Mouse (Mus musculus): ENCODE results near the gene Exosc1.

DNA sequence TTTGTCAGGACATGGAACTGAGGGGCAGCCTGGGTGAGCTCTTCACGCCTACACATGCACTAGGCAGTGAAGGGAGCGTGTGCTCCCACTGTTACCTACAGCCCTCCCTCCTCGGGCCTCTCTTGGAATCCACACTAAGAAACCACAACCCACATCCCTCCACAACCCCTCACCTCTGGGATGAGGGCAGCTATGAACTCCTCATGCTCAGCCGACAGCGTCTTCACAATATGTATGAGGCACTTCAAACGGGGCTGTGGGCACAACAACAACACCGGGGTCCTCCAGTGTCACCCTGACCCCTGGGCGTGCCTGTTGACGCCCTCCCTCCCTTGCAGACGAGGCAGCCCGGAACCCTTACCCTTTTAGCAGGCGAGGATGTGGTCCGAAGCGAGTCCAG is 58.9 kb downstream of the Exosc1 start:
- TF ChIP-seq CTCF (IDR thresholded peaks at IDR 0.05; ENCODE audit: low read depth) (no peak), EP300 (IDR thresholded peaks at IDR 0.05; ENCODE audit: low read depth) (no peak)

All from liver, postnatal 0 days (tissue).